Mouse (Mus musculus) heart, embryonic 13.5 days (tissue): ENCODE results near the gene Mef2c. TPM values are rescaled to one million over a fixed set of nuclear protein-coding genes. Genes with fewer than 3 reads are reported as not detected.

Source experiments
- ATAC-seq: fragments of 200-750 bp; cut with Nextera tagmentation; 2 replicates; pipeline ENCODE4 v1.8.0; 2017; ENCODE audit warnings: moderate TSS enrichment; ENCODE audit not compliant: insufficient number of reproducible peaks, low FRiP score, low TSS enrichment; ENCODE audit errors: extremely low read depth
- H3K27ac ChIP-seq: fragments of 300-500 bp; sonication (generic); replicated peaks from 2 replicates; pipeline ENCODE4 v1.5.1; 2015; ENCODE audit warnings: moderate library complexity, mild to moderate bottlenecking, inconsistent platforms
- H3K27me3 ChIP-seq: fragments of 300-500 bp; sonication (generic); replicated peaks from 2 replicates; pipeline ENCODE4 v1.6.1; 2015; ENCODE audit warnings: mild to moderate bottlenecking, inconsistent platforms
- H3K36me3 ChIP-seq: fragments of 300-500 bp; sonication (generic); 2 replicates; pipeline ENCODE4 v1.6.1; 2015; ENCODE audit warnings: mild to moderate bottlenecking, inconsistent platforms
- H3K4me1 ChIP-seq: fragments of 300-500 bp; sonication (generic); 2 replicates; pipeline ENCODE4 v1.6.1; 2015; ENCODE audit warnings: inconsistent platforms
- H3K4me2 ChIP-seq: fragments of 300-500 bp; sonication (generic); 2 replicates; pipeline ENCODE4 v1.6.1; 2015; ENCODE audit warnings: inconsistent platforms, mild to moderate bottlenecking, moderate library complexity
- H3K4me3 ChIP-seq: fragments of 300-500 bp; sonication (generic); 2 replicates; pipeline ENCODE4 v1.5.1; 2015; ENCODE audit warnings: moderate library complexity, mild to moderate bottlenecking, inconsistent platforms
- H3K9ac ChIP-seq: fragments of 300-500 bp; sonication (generic); 2 replicates; pipeline ENCODE4 v1.6.1; 2015; ENCODE audit warnings: inconsistent platforms, mild to moderate bottlenecking, moderate library complexity
- H3K9me3 ChIP-seq: fragments of 300-500 bp; sonication (generic); 2 replicates; pipeline ENCODE4 v1.6.1; 2016; ENCODE audit warnings: inconsistent platforms
- WGBS: fragments of 180-500 bp; shearing (Covaris S2); methylation state at CpG from one replicate; pipeline ENCODE4 v1.1.7; 2015; ENCODE audit warnings: mixed read lengths; 5-methylcytosine and 5-hydroxymethylcytosine counted together
- polyA plus RNA-seq: library from polyadenylated mRNA; unstranded; fragments of >200 nt; fragmentation: Nextera tagmentation; extraction: Ambion mirVana; gene quantifications from 2 replicates; pipeline ENCODE4 v1.2.1, GENCODE M21; 2015

Mef2c gene
- polyA plus RNA-seq, 1 experiment from 2014 or later, result 86.9 TPM

DNA sequence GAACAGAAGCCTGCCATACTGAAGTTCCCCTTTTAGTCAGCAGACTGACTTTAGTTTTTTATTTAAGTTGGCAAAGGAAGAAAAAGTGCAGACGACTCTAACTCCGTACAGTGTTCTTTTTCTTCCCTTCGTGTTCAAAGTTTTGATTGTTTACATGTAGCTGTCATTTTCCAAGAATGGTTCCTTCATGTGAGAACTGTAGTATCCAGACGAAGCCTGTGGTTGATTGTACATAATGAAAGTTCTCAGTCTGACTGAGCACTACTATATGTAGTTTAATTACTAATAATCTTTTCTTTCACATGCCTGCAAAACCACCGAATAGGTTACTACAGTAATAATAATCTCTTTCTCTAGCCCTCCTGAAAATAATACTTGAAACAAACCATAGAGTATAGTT lies 68.6 kb downstream of the Mef2c start:
- no peaks in the 10 kb centered on the region for H3K27me3 ChIP-seq
- peak overlapping the region; percentile 88 for H3K27ac ChIP-seq
- H3K36me3 ChIP-seq, result peaks cover 11% of the 10 kb centered on the region
- H3K9ac ChIP-seq, result peak overlapping the region; percentile 42
- H3K4me2 ChIP-seq, result peak overlapping the region; percentile 49
- no peaks in the 10 kb centered on the region for H3K9me3 ChIP-seq
- ATAC-seq, result no peak
- WGBS, result 45% methylated on average over 5 of the region's 5 CpGs
- H3K4me3 ChIP-seq, result 0 out of 2 replicates have a peak overlapping the region, but pooled peaks have one; percentile 2
- H3K4me1 ChIP-seq, result peaks cover 69% of the 10 kb centered on the region

DNA sequence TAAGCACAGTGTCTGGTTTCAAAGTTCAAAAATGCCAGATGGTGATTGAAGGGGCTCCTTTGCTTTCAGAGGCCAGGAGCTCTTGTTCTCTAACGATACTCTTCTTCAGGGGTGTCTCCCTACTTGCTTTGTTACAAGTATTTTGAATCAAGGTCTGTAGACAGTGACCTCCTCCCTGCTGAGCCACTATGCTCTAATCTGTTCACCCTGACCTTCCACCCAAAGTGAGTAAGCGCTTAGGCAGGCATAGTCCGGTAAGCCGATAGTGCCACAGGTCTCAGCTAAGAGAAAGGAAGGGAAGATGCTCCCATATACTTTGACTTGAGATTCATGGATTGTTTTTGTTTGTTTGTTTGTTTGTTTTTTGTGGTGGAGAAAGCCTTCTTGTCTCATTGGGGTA lies 69.5 kb downstream of the Mef2c start:
- WGBS, result 25% methylated on average over 4 of the region's 4 CpGs
- peak overlapping the region; percentile 55; the same call in 1 of the 2 replicates for H3K9ac ChIP-seq
- no peak for ATAC-seq
- H3K4me2 ChIP-seq, result peak overlapping the region; percentile 50
- peaks cover 11% of the 10 kb centered on the region for H3K36me3 ChIP-seq
- H3K9me3 ChIP-seq, result no peaks in the 10 kb centered on the region
- no peak overlapping the region for H3K4me3 ChIP-seq
- no peaks in the 10 kb centered on the region for H3K27me3 ChIP-seq
- peaks cover 64% of the 10 kb centered on the region for H3K4me1 ChIP-seq
- H3K27ac ChIP-seq, result peak overlapping the region; percentile 88

- Histone ChIP-seq H3K4me3 (no peak overlapping the region), H3K4me1 (peaks cover 59% of the 10 kb centered on the region), H3K36me3 (peaks cover 11% of the 10 kb centered on the region), H3K27me3 (no peaks in the 10 kb centered on the region), H3K4me2 (peak overlapping the region; percentile 50), H3K27ac (peak overlapping the region; percentile 88), H3K9me3 (no peaks in the 10 kb centered on the region), H3K9ac (no peak overlapping the region)
- 20% methylated on average over 8 of the region's 8 CpGs for WGBS
- no peak for ATAC-seq
Observed at GRCm38 (mm10) chr13:83573855-83574583, 70.2 kb downstream of the Mef2c start.

GRCm38 (mm10) chr13:83574866-83575265 lies 71.0 kb downstream of the Mef2c start:
- peak overlapping the region; percentile 33; the same call in 1 of the 2 replicates for H3K4me2 ChIP-seq
- peak overlapping the region; percentile 53 for H3K27ac ChIP-seq
- H3K9me3 ChIP-seq, result no peaks in the 10 kb centered on the region

DNA sequence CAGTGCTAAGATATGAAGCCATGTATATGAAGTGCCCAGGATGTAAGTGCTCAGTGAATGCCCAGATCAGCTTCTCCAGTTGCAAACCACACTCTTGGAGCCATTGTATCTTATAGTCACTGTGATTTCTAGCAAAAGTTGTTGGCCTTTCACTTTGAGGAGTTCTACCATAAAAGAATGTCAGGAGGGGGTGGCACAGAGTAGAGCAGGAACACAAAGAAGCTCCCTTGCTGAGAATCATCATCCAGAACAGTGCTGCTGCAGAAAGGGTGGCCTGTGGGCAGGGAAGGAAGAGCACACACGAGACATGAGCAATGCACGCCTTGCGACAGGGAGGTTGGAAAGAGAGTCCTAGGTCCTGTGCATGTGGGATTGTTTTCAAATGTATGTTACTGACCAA lies 75.6 kb downstream of the Mef2c start:
- Histone ChIP-seq H3K4me1 (peaks cover 19% of the 10 kb centered on the region), H3K36me3 (peaks cover 14% of the 10 kb centered on the region), H3K9ac (no peak overlapping the region), H3K27me3 (no peaks in the 10 kb centered on the region), H3K4me3 (no peak overlapping the region), H3K4me2 (no peak overlapping the region), H3K27ac (no peak overlapping the region), H3K9me3 (no peaks in the 10 kb centered on the region)
- 89% methylated on average over 3 of the region's 3 CpGs for WGBS
- ATAC-seq, result no peak

More at GRCm38 (mm10) chr13:83574866-83575265, 71.0 kb downstream of the Mef2c start:
- peaks cover 53% of the 10 kb centered on the region for H3K4me1 ChIP-seq
- no peak overlapping the region for H3K4me3 ChIP-seq
- 71% methylated on average over 8 of the region's 8 CpGs for WGBS
- no peaks in the 10 kb centered on the region for H3K27me3 ChIP-seq
- ATAC-seq, result no peak
- H3K9ac ChIP-seq, result no peak overlapping the region
- H3K36me3 ChIP-seq, result peaks cover 11% of the 10 kb centered on the region

- 70% methylated on average over 5 of the region's 5 CpGs for WGBS
- H3K4me1 ChIP-seq, result peaks cover 13% of the 10 kb centered on the region; the same call in 1 of the 2 replicates
- no peak overlapping the region for H3K27ac ChIP-seq
- no peak for ATAC-seq
- H3K9ac ChIP-seq, result no peak overlapping the region
- no peak overlapping the region for H3K4me2 ChIP-seq
- peaks cover 10% of the 10 kb centered on the region for H3K36me3 ChIP-seq
- no peak overlapping the region for H3K4me3 ChIP-seq
- H3K9me3 ChIP-seq, result no peaks in the 10 kb centered on the region
- H3K27me3 ChIP-seq, result no peaks in the 10 kb centered on the region
Observed at GRCm38 (mm10) chr13:83580856-83581255, 77.0 kb downstream of the Mef2c start.

DNA sequence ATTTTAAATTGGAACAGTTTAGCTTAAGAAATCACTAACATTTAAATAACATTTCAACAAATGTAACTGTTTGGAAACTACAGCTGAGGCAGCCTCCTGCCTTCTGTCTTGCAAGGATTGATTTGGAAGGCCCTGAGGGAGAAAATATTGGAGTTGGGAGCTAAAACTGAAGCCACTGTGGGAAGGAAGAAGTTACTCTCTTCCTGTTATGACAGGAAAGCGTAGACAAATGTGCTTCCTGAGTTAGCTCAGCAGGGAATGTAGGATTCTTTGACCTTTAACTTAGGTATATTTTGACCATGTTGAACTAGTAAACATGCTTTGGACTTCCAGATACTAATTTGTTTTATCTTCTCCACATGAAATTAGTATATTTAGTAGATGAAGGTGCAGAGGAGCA lies 78.7 kb downstream of the Mef2c start:
- no peak overlapping the region for H3K9ac ChIP-seq
- H3K27me3 ChIP-seq, result no peaks in the 10 kb centered on the region
- no peak overlapping the region for H3K4me2 ChIP-seq
- no peaks in the 10 kb centered on the region for H3K9me3 ChIP-seq
- peaks cover 12% of the 10 kb centered on the region; the same call in 1 of the 2 replicates for H3K4me1 ChIP-seq
- H3K36me3 ChIP-seq, result peaks cover 3% of the 10 kb centered on the region; the same call in 1 of the 2 replicates
- no peak overlapping the region for H3K27ac ChIP-seq
- no peak overlapping the region for H3K4me3 ChIP-seq
- WGBS, result 63% methylated on average over 1 of the region's 1 CpGs
- no peak for ATAC-seq

- 0 out of 2 replicates have a peak overlapping the region, but pooled peaks have one; percentile 0 for H3K27ac ChIP-seq
- H3K9ac ChIP-seq, result no peak overlapping the region
- H3K36me3 ChIP-seq, result peaks cover 3% of the 10 kb centered on the region; the same call in 1 of the 2 replicates
- no peaks in the 10 kb centered on the region for H3K9me3 ChIP-seq
- ATAC-seq, result no peak
- H3K27me3 ChIP-seq, result no peaks in the 10 kb centered on the region
- no peak overlapping the region for H3K4me3 ChIP-seq
- WGBS, result 82% methylated on average over 4 of the region's 4 CpGs
- no peak overlapping the region for H3K4me2 ChIP-seq
- H3K4me1 ChIP-seq, result peaks cover 14% of the 10 kb centered on the region
Observed at GRCm38 (mm10) chr13:83583881-83584280, 80.0 kb downstream of the Mef2c start.

DNA sequence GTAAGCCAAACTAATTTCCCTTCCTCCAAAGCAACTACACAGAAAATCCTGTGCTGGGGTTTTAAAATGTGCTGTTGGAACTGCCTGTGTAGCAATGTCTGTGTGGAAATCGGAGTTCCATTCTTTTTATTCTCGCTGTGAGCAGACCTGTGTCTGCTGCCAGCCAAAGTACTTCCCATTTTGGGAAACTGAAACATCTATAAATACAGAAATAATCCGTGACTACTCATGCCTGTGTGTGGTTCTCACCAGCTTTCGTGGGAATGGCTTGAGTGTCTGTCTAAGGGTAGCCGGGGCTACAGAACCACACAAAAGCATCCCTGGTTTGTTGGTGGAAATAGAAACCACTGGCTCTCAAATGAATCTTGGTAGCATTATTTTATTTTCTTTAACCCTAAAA lies 81.5 kb downstream of the Mef2c start:
- WGBS, result 72% methylated on average over 5 of the region's 5 CpGs
- no peak for ATAC-seq
- Histone ChIP-seq H3K4me1 (peaks cover 14% of the 10 kb centered on the region), H3K9me3 (no peaks in the 10 kb centered on the region), H3K36me3 (0 out of 2 replicates have a peak, but pooled peaks cover 3% of the 10 kb centered on the region), H3K4me3 (no peak overlapping the region), H3K27me3 (no peaks in the 10 kb centered on the region), H3K4me2 (no peak overlapping the region), H3K27ac (0 out of 2 replicates have a peak overlapping the region, but pooled peaks have one; percentile 1), H3K9ac (no peak overlapping the region)

- peaks cover 11% of the 10 kb centered on the region for H3K36me3 ChIP-seq
- no peak overlapping the region for H3K27ac ChIP-seq
- no peak overlapping the region for H3K4me2 ChIP-seq
- H3K27me3 ChIP-seq, result no peaks in the 10 kb centered on the region
- no peak overlapping the region for H3K9ac ChIP-seq
- ATAC-seq, result no peak
- 56% methylated on average over 2 of the region's 2 CpGs for WGBS
- H3K4me1 ChIP-seq, result peaks cover 26% of the 10 kb centered on the region
- no peaks in the 10 kb centered on the region for H3K9me3 ChIP-seq
- no peak overlapping the region for H3K4me3 ChIP-seq
Observed at GRCm38 (mm10) chr13:83588186-83588585, 84.4 kb downstream of the Mef2c start.

DNA sequence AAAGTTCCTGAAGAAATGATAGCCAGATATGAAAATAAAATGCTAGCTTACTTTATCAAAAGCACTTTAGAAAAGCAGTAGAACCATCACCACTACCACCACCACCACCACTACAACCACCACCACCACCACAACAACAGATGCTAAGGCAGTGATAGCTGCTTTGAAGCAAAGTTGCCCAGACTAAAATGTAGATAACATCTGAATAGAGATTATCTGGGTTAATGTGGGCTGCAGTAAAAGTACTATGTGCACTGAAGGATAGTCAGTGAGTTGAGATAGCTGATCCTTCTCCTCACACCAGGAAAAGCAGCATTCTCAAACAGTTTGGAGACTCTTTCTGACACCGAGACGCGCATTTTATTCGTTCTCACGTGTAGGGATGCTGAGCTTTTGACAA lies 87.1 kb downstream of the Mef2c start:
- no peak for ATAC-seq

GRCm38 (mm10) chr13:83595429-83595828 lies 91.6 kb downstream of the Mef2c start:
- Histone ChIP-seq H3K4me3 (no peak overlapping the region), H3K36me3 (peaks cover 20% of the 10 kb centered on the region), H3K9ac (no peak overlapping the region), H3K27ac (no peak overlapping the region), H3K27me3 (no peaks in the 10 kb centered on the region), H3K4me2 (no peak overlapping the region), H3K4me1 (peaks cover 19% of the 10 kb centered on the region), H3K9me3 (no peaks in the 10 kb centered on the region)
- WGBS, result 65% methylated on average over 1 of the region's 1 CpGs
- no peak for ATAC-seq

More for the DNA sequence above, 87.1 kb downstream of the Mef2c start:
- peaks cover 18% of the 10 kb centered on the region for H3K36me3 ChIP-seq
- no peaks in the 10 kb centered on the region for H3K9me3 ChIP-seq
- 87% methylated on average over 5 of the region's 5 CpGs for WGBS
- H3K9ac ChIP-seq, result no peak overlapping the region
- no peak overlapping the region for H3K4me2 ChIP-seq
- no peak overlapping the region for H3K4me3 ChIP-seq
- H3K4me1 ChIP-seq, result peaks cover 18% of the 10 kb centered on the region
- H3K27ac ChIP-seq, result no peak overlapping the region
- H3K27me3 ChIP-seq, result no peaks in the 10 kb centered on the region
